In genomic region chr4:123050681-123051211, GRCm38 (mm10) we compare ENCODE assay signal across 8 mouse cellular contexts. TPM values are rescaled to one million over a fixed set of nuclear protein-coding genes. Genes with fewer than 3 reads are reported as not detected.
DNase-seq lines count a peak whose midpoint lies in the region; ATAC-seq and TF ChIP-seq lines count a peak whose summit lies in the region.

No protein-coding gene starts in this region.

- no peak overlapping the region for H3K9ac ChIP-seq in forebrain, embryonic 15.5 days (replicated peaks)
- no peak overlapping the region for H3K9ac ChIP-seq in lung, embryonic 15.5 days

- peak; percentile 87 for ATAC-seq in forebrain, embryonic 15.5 days (replicated peaks)
- peak; percentile 95 for ATAC-seq in lung, embryonic 15.5 days (ENCODE audit: borderline replicate concordance, extremely low read depth, low FRiP score, low TSS enrichment)

- H3K4me3 ChIP-seq in forebrain, embryonic 15.5 days: no peak overlapping the region
- H3K4me3 ChIP-seq in layer of hippocampus, adult 2 months: no peak overlapping the region
- H3K4me3 ChIP-seq in lung, embryonic 15.5 days: no peak overlapping the region

- peaks cover 48% of the 10 kb centered on the region for H3K4me1 ChIP-seq in forebrain, embryonic 15.5 days
- peaks cover 44% of the 10 kb centered on the region for H3K4me1 ChIP-seq in lung, embryonic 15.5 days

- no peaks in the 10 kb centered on the region for H3K27me3 ChIP-seq in forebrain, embryonic 15.5 days
- H3K27me3 ChIP-seq in lung, embryonic 15.5 days: no peaks in the 10 kb centered on the region

- H3K4me2 ChIP-seq in forebrain, embryonic 15.5 days (replicated peaks): no peak overlapping the region
- no peak overlapping the region for H3K4me2 ChIP-seq in lung, embryonic 15.5 days

- no peaks in the 10 kb centered on the region for H3K9me3 ChIP-seq in forebrain, embryonic 15.5 days
- no peaks in the 10 kb centered on the region for H3K9me3 ChIP-seq in lung, embryonic 15.5 days

- intact Hi-C loops in heart, postnatal 25 days (cut with DNase I): no loop called here

- peak; percentile 50 for DNase-seq in CD4-positive helper T cell, adult 2 months (ENCODE audit: low read depth, low spot score)
- DNase-seq in adrenal gland, postnatal 14 days: peak; percentile 95
- peak; percentile 75 for DNase-seq in heart, postnatal 25 days (ENCODE audit: low spot score)
- peak; percentile 51 for DNase-seq in layer of hippocampus, adult 2 months (ENCODE audit: low spot score in 2 of 2)
- peak; percentile 73 for DNase-seq in retina, embryonic 14.5 days (ENCODE audit: low spot score)
- peak; percentile 70 to 82 for DNase-seq in urinary bladder, adult 18-20 months (ENCODE audit: low spot score in 2 of 2)

- no peak for TF ChIP-seq CTCF in layer of hippocampus, adult 2 months (conservative IDR thresholded peaks at IDR 0.05)

- 23% methylated on average over 5 of the region's 5 CpGs for WGBS in forebrain, embryonic 15.5 days
- WGBS in lung, embryonic 15.5 days: 26% methylated on average over 5 of the region's 5 CpGs

- peak overlapping the region; percentile 68 for H3K27ac ChIP-seq in forebrain, embryonic 15.5 days (replicated peaks)
- peak overlapping the region; percentile 36; the same call in 1 of the 2 replicates for H3K27ac ChIP-seq in layer of hippocampus, adult 2 months
- H3K27ac ChIP-seq in lung, embryonic 15.5 days: peak overlapping the region; percentile 70

- peaks cover 55% of the 10 kb centered on the region for H3K36me3 ChIP-seq in forebrain, embryonic 15.5 days
- H3K36me3 ChIP-seq in lung, embryonic 15.5 days: peaks cover 36% of the 10 kb centered on the region

RNA-seq across cellular contexts. Expression of gene Trit1, which starts 34.3 kb away (rescaled TPM):
- 19.0 and 25.7 TPM in 2 replicates for total RNA-seq in adrenal gland, postnatal 14 days (2021)
- polyA plus RNA-seq in forebrain, embryonic 15.5 days (2015; fragmentation: Nextera tagmentation; extraction: Ambion mirVana): 31.6 and 33.5 TPM in 2 replicates
- 1 to 10 TPM; 5.4 to 6.4 TPM for total RNA-seq in heart, postnatal 25 days (2021)
- 10 to 100 TPM; 27.5 to 29.4 TPM for total RNA-seq in layer of hippocampus, adult 2 months (2021)
- 15.9 and 19.2 TPM in 2 replicates for polyA plus RNA-seq in lung, embryonic 15.5 days (2015; fragmentation: Nextera tagmentation; extraction: Ambion mirVana)

RNA-seq across cellular contexts. Expression of gene Bmp8b, which starts 54.2 kb away (rescaled TPM):
- total RNA-seq in adrenal gland, postnatal 14 days (2021): not detected in 2 replicates
- 0.23 TPM in 1 of 2 replicates, not detected in the other for polyA plus RNA-seq in forebrain, embryonic 15.5 days (2015; fragmentation: Nextera tagmentation; extraction: Ambion mirVana)
- total RNA-seq in heart, postnatal 25 days (2021): not detected
- under 1 TPM; 0.20 to 0.29 TPM for total RNA-seq in layer of hippocampus, adult 2 months (2021)
- 1.3 and 1.6 TPM in 2 replicates for polyA plus RNA-seq in lung, embryonic 15.5 days (2015; fragmentation: Nextera tagmentation; extraction: Ambion mirVana)

RNA-seq across cellular contexts. Expression of gene Mycl, which starts 55.3 kb away (rescaled TPM):
- 2.3 and 3.5 TPM in 2 replicates for total RNA-seq in adrenal gland, postnatal 14 days (2021)
- polyA plus RNA-seq in forebrain, embryonic 15.5 days (2015; fragmentation: Nextera tagmentation; extraction: Ambion mirVana): 88.8 and 91.3 TPM in 2 replicates
- total RNA-seq in heart, postnatal 25 days (2021): under 1 TPM; 0.08 to 0.53 TPM
- 10 to 100 TPM; 31.8 to 32.4 TPM for total RNA-seq in layer of hippocampus, adult 2 months (2021)
- 18.5 and 20.8 TPM in 2 replicates for polyA plus RNA-seq in lung, embryonic 15.5 days (2015; fragmentation: Nextera tagmentation; extraction: Ambion mirVana)
